Mouse (Mus musculus) lung, adult 2 months (tissue): ENCODE measurements around the gene Palld.

Experiments
- CTCF ChIP-seq: fragments of 200-500 bp; IDR thresholded peaks from 2 replicates; pipeline ENCODE4 v1.5.1; 2011; ENCODE audit warnings: mild to moderate bottlenecking, low read length, control low read depth; ENCODE audit not compliant: insufficient read depth
- POLR2A ChIP-seq: fragments of 200-500 bp; IDR thresholded peaks from 2 replicates; pipeline ENCODE4 v1.6.1; 2011; ENCODE audit warnings: low read depth, mild to moderate bottlenecking, control low read depth, low read length, borderline replicate concordance; ENCODE audit errors: extremely low read depth

GRCm38 (mm10) chr8:61692866-61693265 is 209.6 kb downstream of the Palld start:
- TF ChIP-seq POLR2A (no peak), CTCF (no peak)
